Mouse (Mus musculus): Measurements from ENCODE around the gene Tcf3. TPM values are rescaled to one million over a fixed set of nuclear protein-coding genes. Genes with fewer than 3 reads are reported as not detected.

Tcf3 gene
- polyA plus RNA-seq, 1 experiment, result 101 TPM

- Histone ChIP-seq H3K4me3 (ENCODE audit: low read depth, low read length) (peak overlapping the region; percentile 61), H3K27ac (ENCODE audit: insufficient read depth, low read depth, low read length) (no peak overlapping the region), H3K36me3 (ENCODE audit: control insufficient read depth, insufficient read depth, low read length) (peaks cover 9% of the 10 kb centered on the region), H3K27me3 (ENCODE audit: control insufficient read depth, insufficient read depth, low read length) (no peaks in the 10 kb centered on the region), H3K4me1 (ENCODE audit: control insufficient read depth, insufficient read depth, insufficient read length, low read length) (peaks cover 18% of the 10 kb centered on the region)
- 6% methylated on average over 34 of the region's 34 CpGs for WGBS
- TF ChIP-seq POLR2A (IDR thresholded peaks at IDR 0.05; ENCODE audit: low read depth, low read length) (no peak), CTCF (IDR thresholded peaks at IDR 0.05; ENCODE audit: extremely low read depth, insufficient read length, insufficient replicate concordance, low read depth, low read length) (no peak)
Observed at GRCm38 (mm10) chr10:80385811-80386734, 47.4 kb downstream of the Tcf3 start.

GRCm38 (mm10) chr10:80385310-80385709 lies 48.1 kb downstream of the Tcf3 start:
- no peaks in the 10 kb centered on the region for H3K27me3 ChIP-seq (ENCODE audit: control insufficient read depth, insufficient read depth, low read length)
- peaks cover 18% of the 10 kb centered on the region for H3K4me1 ChIP-seq (ENCODE audit: control insufficient read depth, insufficient read depth, insufficient read length, low read length)
- TF ChIP-seq POLR2A (IDR thresholded peaks at IDR 0.05; ENCODE audit: low read depth, low read length), result no peak
- no peak for TF ChIP-seq CTCF (IDR thresholded peaks at IDR 0.05; ENCODE audit: extremely low read depth, insufficient read length, insufficient replicate concordance, low read depth, low read length)
- H3K4me3 ChIP-seq (ENCODE audit: low read depth, low read length), result peak overlapping the region; percentile 61; the same call in 1 of the 2 replicates
- peaks cover 12% of the 10 kb centered on the region for H3K36me3 ChIP-seq (ENCODE audit: control insufficient read depth, insufficient read depth, low read length)
- WGBS, result 40% methylated on average over 7 of the region's 7 CpGs
- no peak overlapping the region for H3K27ac ChIP-seq (ENCODE audit: insufficient read depth, low read depth, low read length)

GRCm38 (mm10) chr10:80384709-80385108 lies 48.7 kb downstream of the Tcf3 start:
- no peak overlapping the region for H3K4me3 ChIP-seq (ENCODE audit: low read depth, low read length)
- WGBS, result 85% methylated on average over 7 of the region's 7 CpGs

GRCm38 (mm10) chr10:80384115-80384639 lies 49.3 kb downstream of the Tcf3 start:
- no peaks in the 10 kb centered on the region for H3K27me3 ChIP-seq (ENCODE audit: control insufficient read depth, insufficient read depth, low read length)
- TF ChIP-seq POLR2A (IDR thresholded peaks at IDR 0.05; ENCODE audit: low read depth, low read length) (no peak), CTCF (IDR thresholded peaks at IDR 0.05; ENCODE audit: extremely low read depth, insufficient read length, insufficient replicate concordance, low read depth, low read length) (no peak)
- H3K36me3 ChIP-seq (ENCODE audit: control insufficient read depth, insufficient read depth, low read length), result peaks cover 12% of the 10 kb centered on the region
- peaks cover 18% of the 10 kb centered on the region for H3K4me1 ChIP-seq (ENCODE audit: control insufficient read depth, insufficient read depth, insufficient read length, low read length)
- no peak overlapping the region for H3K4me3 ChIP-seq (ENCODE audit: low read depth, low read length)
- H3K27ac ChIP-seq (ENCODE audit: insufficient read depth, low read depth, low read length), result no peak overlapping the region
- WGBS, result 82% methylated on average over 4 of the region's 4 CpGs

More at GRCm38 (mm10) chr10:80384709-80385108, 48.7 kb downstream of the Tcf3 start:
- Histone ChIP-seq H3K27me3 (ENCODE audit: control insufficient read depth, insufficient read depth, low read length) (no peaks in the 10 kb centered on the region), H3K27ac (ENCODE audit: insufficient read depth, low read depth, low read length) (no peak overlapping the region), H3K36me3 (ENCODE audit: control insufficient read depth, insufficient read depth, low read length) (peaks cover 12% of the 10 kb centered on the region), H3K4me1 (ENCODE audit: control insufficient read depth, insufficient read depth, insufficient read length, low read length) (peaks cover 18% of the 10 kb centered on the region)
- TF ChIP-seq CTCF (IDR thresholded peaks at IDR 0.05; ENCODE audit: extremely low read depth, insufficient read length, insufficient replicate concordance, low read depth, low read length), result no peak
- no peak for TF ChIP-seq POLR2A (IDR thresholded peaks at IDR 0.05; ENCODE audit: low read depth, low read length)

GRCm38 (mm10) chr10:80383431-80383830 lies 50.0 kb downstream of the Tcf3 start:
- no peak overlapping the region for H3K4me3 ChIP-seq (ENCODE audit: low read depth, low read length)
- H3K36me3 ChIP-seq (ENCODE audit: control insufficient read depth, insufficient read depth, low read length), result peaks cover 12% of the 10 kb centered on the region
- TF ChIP-seq POLR2A (IDR thresholded peaks at IDR 0.05; ENCODE audit: low read depth, low read length), result no peak
- TF ChIP-seq CTCF (IDR thresholded peaks at IDR 0.05; ENCODE audit: extremely low read depth, insufficient read length, insufficient replicate concordance, low read depth, low read length), result no peak
- H3K27ac ChIP-seq (ENCODE audit: insufficient read depth, low read depth, low read length), result no peak overlapping the region
- no peaks in the 10 kb centered on the region for H3K27me3 ChIP-seq (ENCODE audit: control insufficient read depth, insufficient read depth, low read length)
- peaks cover 15% of the 10 kb centered on the region for H3K4me1 ChIP-seq (ENCODE audit: control insufficient read depth, insufficient read depth, insufficient read length, low read length)
- WGBS, result 72% methylated on average over 4 of the region's 4 CpGs

GRCm38 (mm10) chr10:80382641-80383365 lies 50.6 kb downstream of the Tcf3 start:
- Histone ChIP-seq H3K4me3 (ENCODE audit: low read depth, low read length) (no peak overlapping the region), H3K4me1 (ENCODE audit: control insufficient read depth, insufficient read depth, insufficient read length, low read length) (peaks cover 10% of the 10 kb centered on the region), H3K36me3 (ENCODE audit: control insufficient read depth, insufficient read depth, low read length) (peaks cover 12% of the 10 kb centered on the region), H3K27me3 (ENCODE audit: control insufficient read depth, insufficient read depth, low read length) (no peaks in the 10 kb centered on the region), H3K27ac (ENCODE audit: insufficient read depth, low read depth, low read length) (no peak overlapping the region)
- WGBS, result 91% methylated on average over 7 of the region's 7 CpGs
- TF ChIP-seq POLR2A (IDR thresholded peaks at IDR 0.05; ENCODE audit: low read depth, low read length) (no peak), CTCF (IDR thresholded peaks at IDR 0.05; ENCODE audit: extremely low read depth, insufficient read length, insufficient replicate concordance, low read depth, low read length) (no peak)

Data from small intestine, adult 2 months (tissue).